Mouse (Mus musculus) inflammation-experienced regulatory T-cells, adult 6 months (primary cell): ENCODE data around the gene Dmkn. TPM values are rescaled to one million over a fixed set of nuclear protein-coding genes. Genes with fewer than 3 reads are reported as not detected.
"Not testable (repeated sequence)": the region's sequence is repeated elsewhere in the genome, so short reads cannot be mapped to it uniquely, and the experiment has no call there.

Experiments used
- ATAC-seq: one replicate; pipeline ENCODE4 v1.8.0; 2017
- polyA plus RNA-seq, 3 experiments: library from polyadenylated mRNA; unstranded; fragments of 100-300 nt; shearing (Covaris generic); gene quantifications; one replicate each; pipeline ENCODE4 v1.2.1; 2017

Gene Dmkn
- polyA plus RNA-seq, 3 experiments from 2014 or later, result not detected

- no peak for ATAC-seq
These were observed 57.4 kb downstream of the Dmkn start for GRCm38 (mm10) chr7:30820854-30821445.

GRCm38 (mm10) chr7:30821532-30821931 lies 58.0 kb downstream of the Dmkn start:
- ATAC-seq, result no peak

GRCm38 (mm10) chr7:30823675-30824074 lies 60.1 kb downstream of the Dmkn start, which contains the start of gene Ffar2:
TSS of gene Ffar2 (minus strand) at chr7:30823775.
- no peak for ATAC-seq

GRCm38 (mm10) chr7:30824306-30824705 lies 60.8 kb downstream of the Dmkn start:
- ATAC-seq, result no peak

- no peak for ATAC-seq
These were observed 63.1 kb downstream of the Dmkn start for GRCm38 (mm10) chr7:30826660-30827059.

- not testable (repeated sequence) for ATAC-seq
These were observed 65.3 kb downstream of the Dmkn start for GRCm38 (mm10) chr7:30828871-30829270.

- ATAC-seq, result no peak
These were observed 65.9 kb downstream of the Dmkn start for GRCm38 (mm10) chr7:30829428-30829827.

Other genes starting within 250 kb of the Dmkn start
- 1 to 10 TPM in 1 of 3 experiments, under 1 TPM in 2; 0.28 to 1.1 (median 0.91) TPM for gene Arhgap33, start 228.7 kb upstream of the Dmkn start, polyA plus RNA-seq
- gene Hspb6, start 211.6 kb upstream of the Dmkn start, polyA plus RNA-seq, result 1 to 10 TPM; 2.7 to 3.6 (median 2.8) TPM
- gene Proser3, start 211.5 kb upstream of the Dmkn start, polyA plus RNA-seq, result 1 to 10 TPM; 2.8 to 4.5 (median 4.0) TPM
- 100 to 1,000 TPM in 2 of 3 experiments, 10 to 100 TPM in 1; 94.5 to 112 (median 109) TPM for gene Lin37, start 203.9 kb upstream of the Dmkn start, polyA plus RNA-seq
- 10 to 100 TPM; 56.1 to 60.5 (median 60.0) TPM for gene U2af1l4, start 200.5 kb upstream of the Dmkn start, polyA plus RNA-seq
- gene Gm49396, start 200.4 kb upstream of the Dmkn start, polyA plus RNA-seq, result 10 to 100 TPM; 45.7 to 85.3 (median 82.8) TPM
- 100 to 1,000 TPM; 271 to 363 (median 299) TPM for gene Psenen, start 200.1 kb upstream of the Dmkn start, polyA plus RNA-seq
- gene Igflr1, start 198.3 kb upstream of the Dmkn start, polyA plus RNA-seq, result 100 to 1,000 TPM; 118 to 196 (median 157) TPM
- 10 to 100 TPM; 15.7 to 23.0 (median 22.6) TPM for gene Kmt2b, start 175.0 kb upstream of the Dmkn start, polyA plus RNA-seq
- gene Zbtb32, start 164.8 kb upstream of the Dmkn start, polyA plus RNA-seq, result 10 to 100 TPM; 11.7 to 28.7 (median 11.9) TPM
- gene Upk1a, start 150.9 kb upstream of the Dmkn start, polyA plus RNA-seq, result 1 to 10 TPM in 2 of 3 experiments, under 1 TPM in 1; 0.47 to 3.1 (median 1.5) TPM
- 100 to 1,000 TPM; 376 to 780 (median 668) TPM for gene Cox6b1, start 137.6 kb upstream of the Dmkn start, polyA plus RNA-seq
- gene Etv2, start 127.9 kb upstream of the Dmkn start, polyA plus RNA-seq, result not detected
- 10 to 100 TPM; 21.7 to 30.7 (median 28.0) TPM for gene Rbm42, start 113.4 kb upstream of the Dmkn start, polyA plus RNA-seq
- gene Haus5, start 98.8 kb upstream of the Dmkn start, polyA plus RNA-seq, result 10 to 100 TPM; 23.9 to 33.9 (median 26.4) TPM
- not detected for gene Pmis2, start 92.2 kb upstream of the Dmkn start, polyA plus RNA-seq
- gene 2200002J24Rik, start 64.8 kb upstream of the Dmkn start, polyA plus RNA-seq, result not detected
- gene Atp4a, start 51.5 kb upstream of the Dmkn start, polyA plus RNA-seq, result not detected
- gene Tmem147, start 34.2 kb upstream of the Dmkn start, polyA plus RNA-seq, result 10 to 100 TPM; 43.1 to 55.2 (median 48.6) TPM
- under 1 TPM in 2 of 3 experiments, not detected in 1; 0.39 to 0.46 TPM for gene Gapdhs, start 20.1 kb upstream of the Dmkn start, polyA plus RNA-seq
- 1 to 10 TPM in 2 of 3 experiments, not detected in 1; 1.5 to 1.6 TPM for gene Sbsn, start 12.3 kb upstream of the Dmkn start, polyA plus RNA-seq
- not detected for gene Krtdap, start 24.1 kb downstream of the Dmkn start, polyA plus RNA-seq
- gene Ffar2, start 60.0 kb downstream of the Dmkn start, polyA plus RNA-seq, result 1 to 10 TPM in 1 of 3 experiments, under 1 TPM in 2; 0.50 to 3.1 (median 0.82) TPM
- gene Ffar3, start 92.4 kb downstream of the Dmkn start, polyA plus RNA-seq, result under 1 TPM in 1 of 3 experiments, not detected in 2; 0.27 TPM
- gene Ffar1, start 97.8 kb downstream of the Dmkn start, polyA plus RNA-seq, result under 1 TPM in 2 of 3 experiments, not detected in 1; 0.17 to 0.20 TPM
- 10 to 100 TPM; 10.5 to 17.5 (median 12.3) TPM for gene Cd22, start 116.6 kb downstream of the Dmkn start, polyA plus RNA-seq
- not detected for gene Mag, start 151.1 kb downstream of the Dmkn start, polyA plus RNA-seq
- not detected for gene Hamp2, start 160.9 kb downstream of the Dmkn start, polyA plus RNA-seq
- gene Hamp, start 180.3 kb downstream of the Dmkn start, polyA plus RNA-seq, result not detected
- 10 to 100 TPM in 2 of 3 experiments, 1 to 10 TPM in 1; 8.8 to 18.8 (median 13.6) TPM for gene Usf2, start 193.0 kb downstream of the Dmkn start, polyA plus RNA-seq
- 1 to 10 TPM; 1.1 to 2.1 (median 1.4) TPM for gene Lsr, start 209.7 kb downstream of the Dmkn start, polyA plus RNA-seq
- gene Fam187b, start 210.0 kb downstream of the Dmkn start, polyA plus RNA-seq, result 1 to 10 TPM in 1 of 3 experiments, under 1 TPM in 2; 0.55 to 1.0 (median 0.96) TPM